In genomic region chr5:24860635-24861448, GRCm38 (mm10) we compare ENCODE assay signal across 8 mouse cellular contexts. TPM values are rescaled to one million over a fixed set of nuclear protein-coding genes. Genes with fewer than 3 reads are reported as not detected.
A peak's percentile ranks its signal among the peaks of the same experiment; 100 is the strongest.
DNase-seq lines count a peak whose midpoint lies in the region; ATAC-seq lines count a peak whose summit lies in the region.

No protein-coding gene starts in this region.

- H3K4me3 ChIP-seq in megakaryocyte, embryonic 14.5 days (replicated peaks): peak overlapping the region; percentile 40

- H3K27me3 ChIP-seq in megakaryocyte, embryonic 14.5 days (replicated peaks): no peaks in the 10 kb centered on the region

- DNase-seq in brain, embryonic 18.5 days (ENCODE audit: low read depth, low spot score): peak; percentile 67
- DNase-seq in frontal cortex, postnatal 25 days (ENCODE audit: low spot score in 2 of 2): peak; percentile 41 to 44
- peak; percentile 14 to 42 for DNase-seq in kidney, postnatal 25 days
- peak; percentile 79 for DNase-seq in lung, postnatal 10 days
- DNase-seq in thymus, postnatal 14 days: no peak

- peaks cover 7% of the 10 kb centered on the region; the same call in 1 of the 2 replicates for H3K9me3 ChIP-seq in megakaryocyte, embryonic 14.5 days

- peaks cover 77% of the 10 kb centered on the region for H3K4me1 ChIP-seq in megakaryocyte, embryonic 14.5 days

- peaks cover 15% of the 10 kb centered on the region for H3K36me3 ChIP-seq in megakaryocyte, embryonic 14.5 days (replicated peaks; ENCODE audit: low read length)

- ATAC-seq in megakaryocyte, adult 5-6 weeks (ENCODE audit: poor library complexity, severe bottlenecking): no peak
- ATAC-seq in monocyte, adult 5-6 weeks (replicated peaks; ENCODE audit: insufficient number of reproducible peaks, low FRiP score, low TSS enrichment, poor library complexity, severe bottlenecking): no peak

RNA-seq across cellular contexts. Expression of gene Rheb, which starts 18.4 kb away (rescaled TPM):
- 10.6 and 27.8 TPM in 2 replicates for polyA plus RNA-seq in megakaryocyte, embryonic 14.5 days (2012; ENCODE audit: insufficient read depth, low replicate concordance)
- total RNA-seq in megakaryocyte, adult 5-6 weeks (2015): 109 and 136 TPM in 2 replicates
- 44.2 and 56.7 TPM in 2 replicates for total RNA-seq in megakaryocyte, adult 5-6 weeks (2017)
- 87.8 to 119 TPM (median 116 TPM) in 3 replicates for total RNA-seq in monocyte, adult 5-6 weeks (2017)
